Mouse (Mus musculus) lung, embryonic 15.5 days (tissue): ENCODE data around the gene Kcnmb3. TPM values are rescaled to one million over a fixed set of nuclear protein-coding genes. Genes with fewer than 3 reads are reported as not detected.

Experiments
- ATAC-seq: fragments of 200-750 bp; cut with Nextera tagmentation; 2 replicates; pipeline ENCODE4 v1.8.0; 2017; ENCODE audit warnings: moderate number of reproducible peaks, borderline replicate concordance; ENCODE audit not compliant: low FRiP score, low TSS enrichment; ENCODE audit errors: extremely low read depth
- H3K27ac ChIP-seq: fragments of 300-500 bp; sonication (generic); 2 replicates; pipeline ENCODE4 v1.5.1; 2015; ENCODE audit warnings: moderate library complexity, mild to moderate bottlenecking, inconsistent platforms
- H3K27me3 ChIP-seq: fragments of 300-500 bp; sonication (generic); 2 replicates; pipeline ENCODE4 v1.6.1; 2015; ENCODE audit warnings: inconsistent platforms
- H3K36me3 ChIP-seq: fragments of 300-500 bp; sonication (generic); 2 replicates; pipeline ENCODE4 v1.6.1; 2015; ENCODE audit warnings: inconsistent platforms
- H3K4me1 ChIP-seq: fragments of 300-500 bp; sonication (generic); 2 replicates; pipeline ENCODE4 v1.6.1; 2015; ENCODE audit warnings: inconsistent platforms
- H3K4me2 ChIP-seq: fragments of 300-500 bp; sonication (generic); 2 replicates; pipeline ENCODE4 v1.6.1; 2015; ENCODE audit warnings: inconsistent platforms, mild to moderate bottlenecking, moderate library complexity
- H3K4me3 ChIP-seq: fragments of 300-500 bp; sonication (generic); 2 replicates; pipeline ENCODE4 v1.5.1; 2015; ENCODE audit warnings: mild to moderate bottlenecking, inconsistent platforms
- H3K9ac ChIP-seq: fragments of 300-500 bp; sonication (generic); 2 replicates; pipeline ENCODE4 v1.6.1; 2015; ENCODE audit warnings: inconsistent platforms
- H3K9me3 ChIP-seq: fragments of 300-500 bp; sonication (generic); 2 replicates; pipeline ENCODE4 v1.6.1; 2016; ENCODE audit warnings: inconsistent platforms
- WGBS: fragments of 180-500 bp; shearing (Covaris S2); methylation state at CpG from one replicate; pipeline ENCODE4 v1.1.7; 2015; 5-methylcytosine and 5-hydroxymethylcytosine counted together
- polyA plus RNA-seq: library from polyadenylated mRNA; unstranded; fragments of >200 nt; fragmentation: Nextera tagmentation; extraction: Ambion mirVana; gene quantifications from 2 replicates; pipeline ENCODE4 v1.2.1, GENCODE M21; 2015

Kcnmb3 gene
- polyA plus RNA-seq, 1 experiment from 2014 or later: not detected

- Histone ChIP-seq H3K9ac (peak within 1 kb of the TSS; percentile 90), H3K4me3 (peak within 1 kb of the TSS; percentile 85), H3K27me3 (no peaks in the 10 kb centered on the region), H3K4me2 (peak within 1 kb of the TSS; percentile 68), H3K27ac (peak within 1 kb of the TSS; percentile 88), H3K4me1 (peaks cover 24% of the 10 kb centered on the region), H3K9me3 (no peaks in the 10 kb centered on the region), H3K36me3 (no peaks in the 10 kb centered on the region)
- no peak; the same call in 1 of the 2 replicates for ATAC-seq
- WGBS: 4% methylated on average over 24 of the region's 24 CpGs
Observed at GRCm38 (mm10) chr3:32509496-32510374, 17.7 kb upstream of the Kcnmb3 start, which contains the start of gene Zfp639. Gene Zfp639, plus strand, starts transcription at chr3:32510259.

DNA sequence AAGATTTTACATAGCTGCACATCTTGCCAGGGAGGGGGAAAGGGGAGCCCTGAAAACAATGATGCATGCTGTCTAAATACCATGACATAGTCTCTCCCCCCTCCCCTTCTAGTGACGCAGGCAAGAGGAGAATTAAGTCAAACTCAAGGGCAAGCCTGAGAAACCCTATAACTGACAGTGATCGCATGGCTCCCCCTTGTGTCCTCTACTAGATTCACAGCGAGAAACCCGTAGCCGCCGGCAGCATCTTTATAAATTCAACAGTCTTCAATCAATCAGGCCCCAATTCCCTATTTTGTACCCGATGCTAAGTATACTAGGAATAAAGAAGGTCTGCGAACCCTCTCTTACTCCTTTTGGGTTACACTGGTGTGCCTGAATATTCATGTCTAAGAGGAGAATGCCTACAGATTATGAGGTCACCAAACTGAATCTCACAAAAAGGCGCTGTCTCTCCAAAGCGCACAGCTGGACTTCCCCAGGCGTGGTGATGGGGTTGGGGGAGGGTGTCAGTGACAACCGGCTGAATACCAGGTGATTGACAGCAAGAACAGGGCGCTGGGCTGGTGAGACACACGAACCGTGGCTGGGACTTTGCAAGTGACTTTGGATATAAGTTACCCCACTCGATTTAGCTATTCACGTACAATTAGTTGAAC is 16.8 kb upstream of the Kcnmb3 start:
- H3K27ac ChIP-seq: no peak overlapping the region
- ATAC-seq: no peak
- no peak overlapping the region for H3K9ac ChIP-seq
- H3K9me3 ChIP-seq: no peaks in the 10 kb centered on the region
- peak overlapping the region; percentile 68 for H3K4me2 ChIP-seq
- peaks cover 24% of the 10 kb centered on the region for H3K4me1 ChIP-seq
- no peaks in the 10 kb centered on the region for H3K27me3 ChIP-seq
- 2% methylated on average over 17 of the region's 17 CpGs for WGBS
- H3K4me3 ChIP-seq: peak overlapping the region; percentile 1; the same call in 1 of the 2 replicates
- no peaks in the 10 kb centered on the region for H3K36me3 ChIP-seq

DNA sequence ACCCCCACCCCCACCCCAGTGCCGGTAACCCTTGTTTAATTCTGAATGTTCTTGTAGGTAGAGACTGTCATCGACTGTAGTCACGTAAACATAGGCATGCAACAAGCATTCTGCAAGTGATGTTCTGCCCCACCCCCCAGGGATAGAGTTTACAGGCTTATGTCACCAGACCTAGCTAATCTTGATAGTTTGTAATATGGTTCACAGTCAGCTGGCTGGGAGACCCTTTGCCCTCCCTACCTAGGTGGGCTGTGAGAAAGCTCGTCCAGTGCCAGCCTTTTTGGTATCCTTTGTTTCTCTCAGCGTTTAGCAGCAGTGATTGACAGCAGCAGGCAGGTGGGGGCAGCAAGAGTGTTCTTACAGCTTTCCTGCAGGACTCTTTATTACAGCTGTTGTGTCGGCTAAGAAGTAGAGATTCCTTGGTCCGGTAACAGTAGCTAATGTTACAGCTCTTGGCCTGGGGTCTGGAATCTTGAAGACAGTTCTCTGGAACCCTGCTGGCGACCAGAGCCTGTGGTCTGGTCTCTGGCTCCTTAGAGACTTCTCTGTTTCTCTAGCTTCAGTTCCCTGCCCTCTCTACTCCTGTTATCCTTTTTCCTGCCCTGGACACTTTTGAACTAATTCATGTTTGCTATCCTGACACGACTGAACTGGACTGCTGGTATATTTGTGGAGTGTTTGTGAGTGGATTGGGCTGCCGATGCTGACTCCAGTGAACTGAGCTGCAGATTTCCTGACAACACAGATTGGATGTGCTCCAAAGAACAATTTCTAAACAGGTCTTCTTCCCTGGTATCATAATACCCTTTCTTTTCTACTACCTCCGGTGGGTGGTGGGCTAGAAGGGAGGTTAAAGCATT is 14.6 kb upstream of the Kcnmb3 start:
- H3K27me3 ChIP-seq: no peaks in the 10 kb centered on the region
- no peak for ATAC-seq
- H3K9ac ChIP-seq: no peak overlapping the region
- no peak overlapping the region for H3K4me2 ChIP-seq
- H3K27ac ChIP-seq: no peak overlapping the region
- no peak overlapping the region for H3K4me3 ChIP-seq
- H3K4me1 ChIP-seq: peaks cover 13% of the 10 kb centered on the region
- WGBS: 49% methylated on average over 11 of the region's 11 CpGs
- H3K9me3 ChIP-seq: no peaks in the 10 kb centered on the region
- H3K36me3 ChIP-seq: no peaks in the 10 kb centered on the region

DNA sequence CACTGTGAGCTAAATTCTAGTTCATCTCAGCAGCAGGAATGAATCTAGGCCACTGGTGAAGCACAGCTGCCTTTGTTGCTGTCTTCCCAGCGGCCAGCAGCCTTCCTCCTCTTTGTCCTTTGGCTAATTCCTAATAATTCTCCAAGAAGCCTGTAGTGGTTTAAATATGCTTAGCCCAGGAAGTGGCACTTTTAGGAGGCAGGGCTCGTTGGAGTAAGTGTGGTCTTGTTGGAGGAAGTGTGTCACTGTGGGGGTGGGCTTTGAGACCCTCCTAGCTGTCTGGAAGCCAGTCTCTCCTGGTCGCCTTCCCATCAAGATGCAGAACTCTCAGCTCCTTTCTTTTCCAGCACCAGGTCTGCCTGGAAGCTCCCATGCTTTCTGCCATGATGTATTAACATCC is 13.8 kb upstream of the Kcnmb3 start:
- 62% methylated on average over 3 of the region's 3 CpGs for WGBS
- Histone ChIP-seq H3K4me3 (no peak overlapping the region), H3K9me3 (no peaks in the 10 kb centered on the region), H3K27ac (no peak overlapping the region), H3K27me3 (no peaks in the 10 kb centered on the region), H3K9ac (no peak overlapping the region), H3K36me3 (no peaks in the 10 kb centered on the region), H3K4me1 (peaks cover 9% of the 10 kb centered on the region; the same call in 1 of the 2 replicates), H3K4me2 (no peak overlapping the region)
- ATAC-seq: no peak

GRCm38 (mm10) chr3:32500346-32500745 is 8.3 kb upstream of the Kcnmb3 start:
- no peaks in the 10 kb centered on the region for H3K27me3 ChIP-seq
- H3K36me3 ChIP-seq: no peaks in the 10 kb centered on the region
- H3K9me3 ChIP-seq: no peaks in the 10 kb centered on the region
- no peaks in the 10 kb centered on the region for H3K4me1 ChIP-seq
- ATAC-seq: no peak
- no peak overlapping the region for H3K9ac ChIP-seq
- H3K27ac ChIP-seq: no peak overlapping the region
- WGBS: 82% methylated on average over 2 of the region's 2 CpGs
- H3K4me2 ChIP-seq: no peak overlapping the region
- no peak overlapping the region for H3K4me3 ChIP-seq

- no peak overlapping the region for H3K4me3 ChIP-seq
- no peaks in the 10 kb centered on the region for H3K4me1 ChIP-seq
- no peak overlapping the region for H3K4me2 ChIP-seq
- WGBS: 96% methylated on average over 1 of the region's 1 CpGs
- ATAC-seq: no peak
- no peaks in the 10 kb centered on the region for H3K36me3 ChIP-seq
- no peak overlapping the region for H3K9ac ChIP-seq
- H3K9me3 ChIP-seq: no peaks in the 10 kb centered on the region
- H3K27me3 ChIP-seq: no peaks in the 10 kb centered on the region
- H3K27ac ChIP-seq: no peak overlapping the region
Observed at GRCm38 (mm10) chr3:32496711-32497070, 4.7 kb upstream of the Kcnmb3 start.

DNA sequence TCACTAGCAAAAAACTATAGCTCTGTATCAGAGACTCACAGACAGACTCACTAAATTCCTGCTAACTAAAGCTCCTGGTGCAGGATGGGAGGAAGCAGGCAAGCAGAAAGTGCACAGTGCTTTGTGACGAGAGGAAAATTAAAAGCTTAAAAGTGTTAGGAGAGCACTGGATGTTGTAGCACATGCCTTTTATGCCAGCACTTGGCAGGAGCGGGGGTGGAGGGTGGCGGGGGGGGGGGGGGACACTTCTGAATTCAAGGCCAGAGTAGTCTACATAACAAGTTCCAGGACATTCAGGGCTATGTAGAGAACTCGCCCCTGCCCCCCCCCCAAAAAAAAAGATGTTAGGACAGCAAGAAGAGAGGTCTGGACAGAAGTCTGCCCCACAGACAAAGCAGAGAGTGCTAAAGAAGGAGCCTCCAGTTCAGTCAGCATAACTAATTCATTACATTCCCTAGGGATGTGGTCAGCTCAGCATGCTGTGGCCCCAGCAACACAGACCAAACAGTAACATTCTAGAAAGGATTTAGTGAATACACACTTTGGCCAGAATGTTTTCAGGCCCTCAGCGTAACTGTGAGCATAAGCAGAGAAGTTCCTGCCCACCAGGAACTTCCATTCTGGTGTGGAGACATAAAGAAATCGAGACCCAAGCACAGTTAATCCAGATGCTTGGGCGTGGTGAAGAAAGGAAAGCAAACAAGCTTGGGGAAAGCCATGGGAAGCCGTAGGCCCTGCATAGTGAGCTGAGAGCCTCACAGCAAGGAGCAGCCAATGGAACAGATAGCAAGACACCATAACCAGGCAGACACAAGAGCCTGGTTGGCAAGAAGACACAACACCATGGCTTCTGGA is 4.1 kb upstream of the Kcnmb3 start:
- no peak for ATAC-seq
- Histone ChIP-seq H3K27ac (no peak overlapping the region), H3K4me1 (no peaks in the 10 kb centered on the region), H3K4me2 (no peak overlapping the region), H3K9me3 (no peaks in the 10 kb centered on the region), H3K36me3 (no peaks in the 10 kb centered on the region), H3K4me3 (no peak overlapping the region), H3K27me3 (no peaks in the 10 kb centered on the region), H3K9ac (no peak overlapping the region)
- WGBS: 44% methylated on average over 8 of the region's 8 CpGs

DNA sequence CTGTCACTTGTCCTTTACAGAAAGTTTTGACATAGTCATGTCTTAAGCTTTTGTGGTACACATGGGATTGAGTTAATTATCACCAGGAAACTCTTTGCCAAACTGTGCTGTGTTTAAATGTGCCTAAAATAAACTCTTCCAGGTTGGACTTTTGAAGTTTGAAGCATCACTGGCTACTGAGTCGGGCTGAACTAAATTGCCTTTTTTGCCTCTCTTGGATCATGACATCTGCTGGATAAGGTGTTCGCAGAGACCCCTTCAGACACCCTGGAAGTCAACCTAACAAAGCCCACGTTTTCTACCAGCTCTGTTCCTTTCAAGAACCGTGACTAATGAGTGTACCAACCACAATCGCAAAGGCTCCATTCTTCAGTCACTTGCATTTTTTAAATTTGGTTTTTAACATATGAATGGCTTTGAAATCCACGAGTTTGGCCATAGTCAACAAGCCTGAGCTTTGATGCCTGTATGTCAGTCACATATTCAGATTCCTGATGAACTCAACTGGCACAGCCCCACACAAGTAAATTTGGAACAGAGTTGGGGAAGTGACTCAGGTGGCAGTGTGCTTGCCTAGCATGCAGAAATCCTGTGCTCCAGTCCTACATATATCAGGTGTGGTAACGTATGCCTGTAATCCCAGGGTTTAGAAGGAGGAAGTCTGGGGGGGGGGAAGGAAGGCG is 3.2 kb upstream of the Kcnmb3 start:
- no peak overlapping the region for H3K27ac ChIP-seq
- no peaks in the 10 kb centered on the region for H3K4me1 ChIP-seq
- 67% methylated on average over 8 of the region's 8 CpGs for WGBS
- ATAC-seq: no peak
- no peaks in the 10 kb centered on the region for H3K27me3 ChIP-seq
- H3K36me3 ChIP-seq: no peaks in the 10 kb centered on the region
- H3K4me3 ChIP-seq: no peak overlapping the region
- H3K9me3 ChIP-seq: no peaks in the 10 kb centered on the region
- H3K4me2 ChIP-seq: no peak overlapping the region
- H3K9ac ChIP-seq: no peak overlapping the region

- WGBS: 81% methylated on average over 8 of the region's 8 CpGs
- Histone ChIP-seq H3K36me3 (no peaks in the 10 kb centered on the region), H3K27me3 (no peaks in the 10 kb centered on the region), H3K27ac (no peak overlapping the region), H3K4me2 (no peak overlapping the region), H3K4me3 (no peak overlapping the region), H3K9ac (no peak overlapping the region), H3K4me1 (no peaks in the 10 kb centered on the region), H3K9me3 (no peaks in the 10 kb centered on the region)
- ATAC-seq: no peak
Observed at GRCm38 (mm10) chr3:32494387-32495087, 2.5 kb upstream of the Kcnmb3 start.

DNA sequence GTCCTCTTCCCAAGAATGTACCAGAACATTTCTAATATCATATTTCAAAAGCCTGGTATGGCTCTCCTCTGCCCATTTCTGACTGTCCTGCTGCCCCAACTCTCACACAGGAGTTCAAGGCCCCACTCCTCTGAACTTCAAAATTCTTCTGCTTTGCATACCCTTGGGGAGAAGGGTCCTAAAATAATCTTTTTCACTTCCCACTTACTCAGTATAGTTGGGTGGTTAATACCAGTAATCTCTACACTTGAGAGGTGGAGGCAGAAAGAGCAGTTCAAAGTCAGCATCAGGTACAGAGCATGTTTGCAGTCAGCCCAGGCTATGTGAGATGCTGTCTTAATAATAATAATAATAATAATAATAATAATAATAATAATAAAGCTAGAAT is 1.1 kb downstream of the Kcnmb3 start:
- Histone ChIP-seq H3K4me3 (no peak overlapping the region), H3K9ac (no peak overlapping the region), H3K27ac (no peak overlapping the region), H3K27me3 (no peaks in the 10 kb centered on the region), H3K4me1 (no peaks in the 10 kb centered on the region), H3K9me3 (no peaks in the 10 kb centered on the region), H3K36me3 (no peaks in the 10 kb centered on the region), H3K4me2 (no peak overlapping the region)
- ATAC-seq: no peak
